Mouse (Mus musculus) megakaryocyte, embryonic 14.5 days (primary cell): Measurements from ENCODE around the gene Atoh7.

ENCODE experiments used
- FLI1 ChIP-seq: IDR thresholded peaks from 2 replicates; pipeline ENCODE4 v1.6.1; 2012; ENCODE audit warnings: low read length, inconsistent platforms, mixed read lengths
- GATA1 ChIP-seq: IDR thresholded peaks from 3 replicates; pipeline ENCODE4 v1.6.1; 2012; ENCODE audit warnings: mixed read lengths, low read length, inconsistent platforms, borderline replicate concordance

DNA sequence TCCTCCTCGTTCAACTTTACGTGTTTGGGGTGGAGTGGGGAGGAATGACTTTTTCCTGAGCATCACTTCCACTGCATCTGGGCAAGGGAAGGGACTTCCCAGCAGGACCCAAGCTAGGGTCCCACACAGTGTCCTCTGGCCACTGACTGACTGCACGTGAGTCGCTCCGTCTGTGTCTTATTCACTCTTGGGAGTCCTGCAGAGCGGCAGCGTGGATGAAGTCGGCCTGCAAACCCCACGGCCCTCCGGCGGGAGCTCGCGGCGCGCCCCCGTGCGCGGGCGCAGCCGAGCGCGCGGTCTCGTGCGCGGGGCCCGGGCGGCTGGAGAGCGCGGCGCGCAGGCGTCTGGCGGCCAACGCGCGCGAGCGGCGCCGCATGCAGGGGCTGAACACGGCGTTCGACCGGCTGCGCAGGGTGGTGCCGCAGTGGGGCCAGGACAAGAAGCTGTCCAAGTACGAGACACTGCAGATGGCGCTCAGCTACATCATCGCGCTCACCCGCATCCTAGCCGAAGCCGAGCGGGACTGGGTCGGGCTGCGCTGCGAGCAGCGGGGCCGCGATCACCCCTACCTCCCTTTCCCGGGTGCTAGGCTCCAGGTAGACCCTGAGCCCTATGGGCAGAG lies 601 bp downstream of the Atoh7 start:
- TF ChIP-seq GATA1 (no peak), FLI1 (no peak)
